Mouse (Mus musculus): Measurements from ENCODE around the gene Mrps27.

Gene Mrps27

GRCm38 (mm10) chr13:99352758-99353489 is 8.3 kb downstream of the Mrps27 start:
- peak; percentile 91 for DNase-seq

GRCm38 (mm10) chr13:99353490-99353851 is 8.9 kb downstream of the Mrps27 start:
- DNase-seq = no peak

- DNase-seq = no peak
Observed at GRCm38 (mm10) chr13:99355072-99355471, 10.5 kb downstream of the Mrps27 start.

- DNase-seq = no peak
Observed at GRCm38 (mm10) chr13:99355861-99356260, 11.3 kb downstream of the Mrps27 start.

- DNase-seq = no peak
Observed at GRCm38 (mm10) chr13:99356428-99357265, 12.1 kb downstream of the Mrps27 start.

- no peak for DNase-seq
Observed at GRCm38 (mm10) chr13:99358921-99359320, 14.3 kb downstream of the Mrps27 start.

GRCm38 (mm10) chr13:99363866-99364265 is 19.3 kb downstream of the Mrps27 start:
- no peak for DNase-seq

GRCm38 (mm10) chr13:99366422-99367175 is 22.0 kb downstream of the Mrps27 start:
- DNase-seq = no peak

- DNase-seq = no peak
Observed at GRCm38 (mm10) chr13:99367554-99368174, 23.1 kb downstream of the Mrps27 start.

GRCm38 (mm10) chr13:99369103-99369502 is 24.5 kb downstream of the Mrps27 start:
- no peak for DNase-seq

GRCm38 (mm10) chr13:99371285-99371684 is 26.7 kb downstream of the Mrps27 start:
- no peak for DNase-seq

- no peak for DNase-seq
Observed at GRCm38 (mm10) chr13:99373684-99374083, 29.1 kb downstream of the Mrps27 start.

GRCm38 (mm10) chr13:99374191-99374590 is 29.6 kb downstream of the Mrps27 start:
- DNase-seq = no peak

GRCm38 (mm10) chr13:99375550-99375949 is 31.0 kb downstream of the Mrps27 start:
- DNase-seq = peak; percentile 79

- no peak for DNase-seq
Observed at GRCm38 (mm10) chr13:99377055-99377454, 32.5 kb downstream of the Mrps27 start.

- DNase-seq = no peak
Observed at GRCm38 (mm10) chr13:99378223-99378622, 33.6 kb downstream of the Mrps27 start.

GRCm38 (mm10) chr13:99382373-99382772 is 37.8 kb downstream of the Mrps27 start:
- no peak for DNase-seq

GRCm38 (mm10) chr13:99384555-99385203 is 40.1 kb downstream of the Mrps27 start:
- no peak for DNase-seq

GRCm38 (mm10) chr13:99385911-99386310 is 41.3 kb downstream of the Mrps27 start:
- DNase-seq = no peak

GRCm38 (mm10) chr13:99386341-99386740 is 41.8 kb downstream of the Mrps27 start:
- no peak for DNase-seq

- DNase-seq = no peak
Observed at GRCm38 (mm10) chr13:99387901-99388811, 43.6 kb downstream of the Mrps27 start.

Measured in kidney, adult 18-20 months (tissue).